Mouse (Mus musculus) intestine, embryonic 14.5 days (tissue): ENCODE results near the gene Cldn20. TPM values are rescaled to one million over a fixed set of nuclear protein-coding genes. Genes with fewer than 3 reads are reported as not detected.

Source experiments
- ATAC-seq: fragments of 200-750 bp; cut with Nextera tagmentation; replicated peaks from 2 replicates; pipeline ENCODE4 v1.8.0; 2017; ENCODE audit warnings: low read depth, moderate number of reproducible peaks, moderate TSS enrichment, moderate library complexity; ENCODE audit not compliant: low FRiP score, low TSS enrichment
- DNase-seq: peaks from one replicate; pipeline ENCODE4 v3.0.0-alpha.2; 2018; ENCODE audit warnings: low spot score
- H3K27ac ChIP-seq: fragments of 300-500 bp; sonication (generic); 2 replicates; pipeline ENCODE4 v1.5.1; 2014; ENCODE audit warnings: low read depth, mild to moderate bottlenecking, control low read depth
- H3K27me3 ChIP-seq: fragments of 300-500 bp; sonication (generic); replicated peaks from 2 replicates; pipeline ENCODE4 v1.6.1; 2014; ENCODE audit warnings: low read length, control low read depth; ENCODE audit not compliant: control insufficient read depth, insufficient read depth
- H3K36me3 ChIP-seq: fragments of 300-500 bp; sonication (generic); 2 replicates; pipeline ENCODE4 v1.6.1; 2014; ENCODE audit warnings: low read length, control low read depth; ENCODE audit not compliant: control insufficient read depth, insufficient read depth
- H3K4me1 ChIP-seq: fragments of 300-500 bp; sonication (generic); replicated peaks from 2 replicates; pipeline ENCODE4 v1.6.1; 2014; ENCODE audit warnings: low read length, control low read depth, mixed read lengths; ENCODE audit not compliant: control insufficient read depth, insufficient read depth
- H3K4me2 ChIP-seq: fragments of 300-500 bp; sonication (generic); 2 replicates; pipeline ENCODE4 v1.6.1; 2014; ENCODE audit warnings: low read length
- H3K4me3 ChIP-seq: fragments of 300-500 bp; sonication (generic); 2 replicates; pipeline ENCODE4 v1.5.1; 2014; ENCODE audit warnings: low read depth, low read length, control low read depth, mixed read lengths
- H3K9ac ChIP-seq: fragments of 300-500 bp; sonication (generic); 2 replicates; pipeline ENCODE4 v1.6.1; 2014; ENCODE audit warnings: mild to moderate bottlenecking, low read length
- H3K9me3 ChIP-seq: fragments of 300-500 bp; sonication (generic); 2 replicates; pipeline ENCODE4 v1.6.1; 2016; ENCODE audit warnings: low read length, control low read depth; ENCODE audit not compliant: control insufficient read depth
- WGBS: fragments of 180-500 bp; shearing (Covaris S2); extraction: QIAGEN DNeasy Blood & Tissue Kit; methylation state at CpG from one replicate; pipeline ENCODE4 v1.1.7; 2014; 5-methylcytosine and 5-hydroxymethylcytosine counted together
- polyA plus RNA-seq: library from polyadenylated mRNA; unstranded; fragments of >200 nt; fragmentation: Nextera tagmentation; extraction: Ambion mirVana; gene quantifications from 2 replicates; pipeline ENCODE4 v1.2.1, GENCODE M21; 2014

Cldn20 gene
- polyA plus RNA-seq, 1 experiment from 2014 or later = not detected

DNA sequence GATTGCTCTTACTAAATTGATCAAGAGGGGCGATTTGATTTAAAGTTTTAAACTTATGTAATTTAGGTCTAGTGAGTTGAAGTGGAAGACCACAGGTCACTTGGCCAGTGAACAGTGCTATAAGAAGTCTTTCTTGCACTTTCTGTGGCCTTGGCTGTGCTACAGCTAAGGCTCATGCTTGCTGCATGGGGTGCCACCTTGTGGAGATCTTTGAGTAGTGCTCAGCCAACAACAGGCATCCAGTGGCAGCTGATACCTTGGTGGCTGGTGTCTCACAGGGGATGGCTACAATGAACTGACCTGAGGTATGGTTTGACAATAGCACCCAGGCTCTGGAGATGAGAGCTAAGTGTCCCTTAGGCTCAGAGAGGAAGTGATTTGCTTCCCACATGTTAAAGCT, 22.5 kb upstream of the Cldn20 start:
- DNase-seq (peak; percentile 74), ATAC-seq (no peak; the same call in 1 of the 2 replicates)
- Histone ChIP-seq H3K27ac (no peak overlapping the region), H3K27me3 (no peaks in the 10 kb centered on the region), H3K4me1 (no peaks in the 10 kb centered on the region), H3K4me2 (no peak overlapping the region), H3K4me3 (no peak overlapping the region), H3K36me3 (no peaks in the 10 kb centered on the region), H3K9ac (no peak overlapping the region), H3K9me3 (no peaks in the 10 kb centered on the region)
- 14% methylated on average over 1 of the region's 1 CpGs for WGBS

DNA sequence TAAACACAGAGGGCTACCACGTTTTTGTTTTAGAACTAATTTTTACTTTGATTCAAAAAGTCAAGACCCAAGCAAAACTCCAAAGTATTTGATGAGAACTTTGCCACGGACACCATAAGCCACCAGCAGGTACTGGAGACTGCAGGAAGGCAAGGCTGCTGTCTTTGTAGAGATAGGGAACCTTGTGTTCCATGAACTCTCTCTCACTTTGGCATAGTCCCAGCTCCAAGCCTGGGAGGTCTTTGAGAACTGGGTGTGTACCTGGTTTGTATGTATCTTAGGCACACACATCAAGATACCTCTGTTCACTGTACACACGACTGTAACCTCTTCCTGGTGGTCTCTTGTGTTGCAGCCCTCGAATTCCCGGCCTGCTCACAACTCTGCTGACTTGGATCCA, 18.0 kb upstream of the Cldn20 start:
- DNase-seq (no peak), ATAC-seq (no peak)
- Histone ChIP-seq H3K36me3 (no peaks in the 10 kb centered on the region), H3K4me1 (no peaks in the 10 kb centered on the region), H3K4me2 (no peak overlapping the region), H3K9me3 (no peaks in the 10 kb centered on the region), H3K9ac (no peak overlapping the region), H3K27me3 (no peaks in the 10 kb centered on the region), H3K27ac (no peak overlapping the region), H3K4me3 (no peak overlapping the region)
- WGBS = 85% methylated on average over 5 of the region's 5 CpGs

DNA sequence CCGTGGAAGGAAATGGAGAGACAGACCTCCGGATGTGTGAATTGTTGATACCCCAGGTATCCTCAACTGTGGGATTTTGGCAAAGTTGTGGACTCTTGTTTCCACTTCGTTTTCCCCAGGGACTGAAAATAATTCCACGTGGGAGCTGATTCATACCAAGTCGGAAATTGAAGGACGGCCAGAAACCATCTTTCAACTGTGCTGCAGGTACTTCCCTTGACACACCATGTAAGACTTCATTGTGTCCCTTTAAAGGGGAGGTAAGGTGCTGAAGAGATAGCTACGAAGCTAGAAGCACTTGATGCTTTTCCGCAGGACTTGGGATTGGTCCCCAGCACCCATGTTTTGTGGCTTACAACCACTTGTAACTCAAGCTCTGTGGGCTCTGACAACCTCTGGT, 16.5 kb upstream of the Cldn20 start:
- H3K27ac ChIP-seq = no peak overlapping the region
- H3K36me3 ChIP-seq = no peaks in the 10 kb centered on the region
- no peaks in the 10 kb centered on the region for H3K4me1 ChIP-seq
- H3K4me2 ChIP-seq = no peak overlapping the region
- no peak overlapping the region for H3K9ac ChIP-seq
- no peak for ATAC-seq
- WGBS = 92% methylated on average over 8 of the region's 8 CpGs
- no peaks in the 10 kb centered on the region for H3K27me3 ChIP-seq
- no peaks in the 10 kb centered on the region for H3K9me3 ChIP-seq
- H3K4me3 ChIP-seq = no peak overlapping the region
- DNase-seq = no peak

DNA sequence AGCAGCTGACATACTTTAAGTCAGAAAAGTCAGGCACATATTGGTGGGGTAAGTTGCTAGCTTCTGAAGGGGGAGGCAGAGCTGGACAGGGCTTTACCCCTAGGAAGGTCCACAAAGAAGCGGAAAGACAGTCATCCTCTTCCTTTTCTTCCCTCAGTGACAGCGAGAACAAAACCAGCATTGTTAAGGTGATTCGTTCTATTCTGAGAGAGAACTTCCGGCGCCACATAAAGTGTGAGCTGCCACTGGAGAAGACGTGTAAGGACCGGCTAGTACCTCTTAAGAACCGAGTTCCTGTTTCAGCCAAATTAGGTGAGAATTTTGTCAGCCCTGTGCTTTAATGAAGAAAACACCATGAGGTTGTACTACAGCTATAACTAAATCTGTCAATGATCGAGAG, 15.9 kb upstream of the Cldn20 start:
- no peaks in the 10 kb centered on the region for H3K27me3 ChIP-seq
- no peak for DNase-seq
- WGBS = 72% methylated on average over 9 of the region's 9 CpGs
- no peak overlapping the region for H3K27ac ChIP-seq
- ATAC-seq = no peak
- H3K9me3 ChIP-seq = no peaks in the 10 kb centered on the region
- no peaks in the 10 kb centered on the region for H3K4me1 ChIP-seq
- H3K9ac ChIP-seq = no peak overlapping the region
- no peaks in the 10 kb centered on the region for H3K36me3 ChIP-seq
- no peak overlapping the region for H3K4me2 ChIP-seq
- no peak overlapping the region for H3K4me3 ChIP-seq

DNA sequence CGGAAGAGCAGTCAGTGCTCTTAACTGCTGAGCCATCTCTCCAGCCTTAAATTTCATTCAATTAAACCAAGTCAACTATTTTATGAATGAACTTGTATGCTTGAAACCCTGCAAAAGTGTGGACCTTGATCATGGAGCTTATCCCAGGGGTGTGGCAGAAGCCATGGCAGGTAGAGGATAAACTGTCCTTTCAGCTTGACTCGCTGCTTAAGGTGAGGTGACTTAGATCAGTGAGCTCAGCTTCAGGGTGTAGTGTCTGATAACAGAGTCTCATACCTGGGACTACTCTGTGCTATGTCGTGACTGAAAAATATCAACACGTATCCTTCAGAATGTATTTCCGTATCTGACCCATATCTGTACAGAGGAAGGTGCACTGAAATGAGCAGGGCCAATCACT, 12.0 kb upstream of the Cldn20 start:
- Histone ChIP-seq H3K4me3 (no peak overlapping the region), H3K9ac (no peak overlapping the region), H3K4me1 (no peaks in the 10 kb centered on the region), H3K4me2 (no peak overlapping the region), H3K27ac (no peak overlapping the region), H3K9me3 (no peaks in the 10 kb centered on the region), H3K27me3 (no peaks in the 10 kb centered on the region), H3K36me3 (no peaks in the 10 kb centered on the region)
- no peak for ATAC-seq
- 89% methylated on average over 5 of the region's 5 CpGs for WGBS
- no peak for DNase-seq

DNA sequence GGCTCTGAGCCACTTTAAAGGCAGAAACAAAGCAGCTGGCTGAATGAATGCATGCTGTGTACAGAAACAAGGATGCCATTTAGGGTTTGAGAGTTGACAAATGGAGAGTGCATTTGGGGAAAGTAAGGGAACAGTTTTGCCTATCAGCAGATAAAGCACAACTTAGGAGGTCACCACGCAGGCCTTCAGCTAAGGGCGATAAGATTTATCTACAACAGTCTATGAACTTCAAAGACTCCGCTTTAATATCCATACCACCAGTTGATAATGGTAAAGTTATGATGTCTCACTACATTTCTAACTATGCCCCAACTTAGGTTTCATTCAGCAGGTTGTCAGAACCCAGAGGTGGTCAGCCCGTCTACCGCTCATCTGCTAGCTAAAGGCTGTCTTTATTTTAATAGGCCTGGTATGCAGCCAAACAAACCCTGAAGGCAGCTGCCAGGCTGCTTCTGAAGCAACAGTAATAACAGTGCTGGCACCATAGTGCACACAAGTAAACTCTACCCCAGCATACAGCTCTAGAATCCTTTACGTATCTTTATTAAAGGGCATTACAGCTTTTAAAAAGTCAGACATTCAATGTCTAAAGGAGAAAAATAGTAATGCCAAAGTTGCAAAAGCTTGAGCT, 4.4 kb upstream of the Cldn20 start:
- Histone ChIP-seq H3K9ac (no peak overlapping the region), H3K4me1 (no peaks in the 10 kb centered on the region), H3K9me3 (no peaks in the 10 kb centered on the region), H3K27ac (no peak overlapping the region), H3K27me3 (no peaks in the 10 kb centered on the region), H3K4me3 (no peak overlapping the region), H3K36me3 (peaks cover 3% of the 10 kb centered on the region; the same call in 1 of the 2 replicates), H3K4me2 (no peak overlapping the region)
- ATAC-seq (no peak), DNase-seq (peak; percentile 41)
- WGBS = 81% methylated on average over 6 of the region's 6 CpGs

DNA sequence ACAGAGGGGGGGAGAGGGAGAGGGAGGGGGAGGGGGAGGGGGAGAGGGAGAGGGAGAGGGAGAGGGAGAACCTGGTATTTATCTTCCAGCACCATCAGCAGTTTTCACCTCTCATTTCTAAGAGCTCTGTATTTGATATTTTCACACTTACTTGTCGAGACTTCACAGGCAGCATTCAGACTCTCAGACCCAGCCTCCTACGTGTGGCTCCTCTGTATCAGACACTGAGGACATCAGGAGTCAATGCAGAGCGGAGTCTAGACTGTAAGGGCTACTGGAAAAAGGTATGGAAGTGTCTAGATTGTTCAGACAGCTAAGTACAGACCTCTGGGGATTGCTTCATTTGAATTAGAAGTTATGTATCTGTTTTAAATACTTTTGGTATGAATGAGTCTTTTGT, 2.8 kb upstream of the Cldn20 start:
- ATAC-seq = no peak
- DNase-seq = peak; percentile 15

DNA sequence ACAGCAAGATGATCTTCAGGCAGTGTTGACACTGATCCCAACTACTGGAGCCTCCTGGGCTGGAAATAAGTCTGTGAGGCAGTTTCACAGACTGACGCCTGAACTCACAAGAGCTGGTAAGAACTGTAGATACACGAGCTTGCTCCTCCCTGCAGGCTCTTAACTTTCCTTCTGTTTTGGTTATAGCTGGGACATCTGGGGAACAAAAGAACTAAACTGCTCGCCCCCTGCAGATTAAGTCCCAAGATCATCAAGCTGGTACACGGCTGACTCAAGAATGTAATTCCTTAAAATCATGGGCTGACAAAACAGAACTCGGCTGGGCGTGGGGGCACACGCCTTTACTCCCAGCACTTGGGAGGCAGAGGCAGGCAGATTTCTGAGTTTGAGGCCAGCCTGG, 1.8 kb upstream of the Cldn20 start:
- DNase-seq (no peak), ATAC-seq (no peak)
- H3K9ac ChIP-seq = no peak overlapping the region
- WGBS = 79% methylated on average over 7 of the region's 7 CpGs
- no peak overlapping the region for H3K4me2 ChIP-seq
- no peak overlapping the region for H3K27ac ChIP-seq
- no peaks in the 10 kb centered on the region for H3K27me3 ChIP-seq
- no peak overlapping the region for H3K4me3 ChIP-seq
- H3K36me3 ChIP-seq = peaks cover 6% of the 10 kb centered on the region; the same call in 1 of the 2 replicates
- no peaks in the 10 kb centered on the region for H3K4me1 ChIP-seq
- no peaks in the 10 kb centered on the region for H3K9me3 ChIP-seq

More for the DNA sequence above, 2.8 kb upstream of the Cldn20 start:
- Histone ChIP-seq H3K9me3 (no peaks in the 10 kb centered on the region), H3K36me3 (peaks cover 3% of the 10 kb centered on the region; the same call in 1 of the 2 replicates), H3K4me1 (no peaks in the 10 kb centered on the region), H3K27ac (no peak overlapping the region), H3K4me3 (no peak overlapping the region), H3K9ac (no peak overlapping the region), H3K4me2 (no peak overlapping the region), H3K27me3 (no peaks in the 10 kb centered on the region)
- 57% methylated on average over 3 of the region's 3 CpGs for WGBS

DNA sequence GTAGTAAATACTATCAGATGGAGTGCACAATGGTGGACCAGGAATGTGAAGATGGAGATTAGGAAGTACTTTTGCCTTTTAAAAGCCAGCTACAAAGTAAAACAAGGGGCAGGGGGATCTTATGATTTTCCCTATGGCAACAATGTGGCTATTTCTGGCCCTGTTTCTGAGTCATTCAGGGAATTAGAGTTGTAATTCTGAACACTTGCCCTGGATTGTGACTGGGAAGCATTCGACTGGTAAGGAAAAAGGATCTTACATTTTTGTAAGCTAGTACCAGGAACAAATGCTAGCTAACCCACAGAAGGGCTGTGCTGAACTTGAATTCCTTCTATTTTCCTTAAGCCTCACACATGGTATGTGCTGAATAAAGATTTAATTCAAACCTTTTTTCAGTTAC, 713 bp upstream of the Cldn20 start:
- no peak overlapping the region for H3K27ac ChIP-seq
- DNase-seq = peak; percentile 28
- no peak overlapping the region for H3K4me2 ChIP-seq
- no peak for ATAC-seq
- no peaks in the 10 kb centered on the region for H3K9me3 ChIP-seq
- no peak overlapping the region for H3K4me3 ChIP-seq
- no peak overlapping the region for H3K9ac ChIP-seq
- H3K4me1 ChIP-seq = no peaks in the 10 kb centered on the region
- WGBS = 74% methylated on average over 1 of the region's 1 CpGs
- H3K27me3 ChIP-seq = no peaks in the 10 kb centered on the region
- peaks cover 8% of the 10 kb centered on the region; the same call in 1 of the 2 replicates for H3K36me3 ChIP-seq
